Mouse (Mus musculus): ENCODE results near the gene S100a5.

Gene S100a5

DNA sequence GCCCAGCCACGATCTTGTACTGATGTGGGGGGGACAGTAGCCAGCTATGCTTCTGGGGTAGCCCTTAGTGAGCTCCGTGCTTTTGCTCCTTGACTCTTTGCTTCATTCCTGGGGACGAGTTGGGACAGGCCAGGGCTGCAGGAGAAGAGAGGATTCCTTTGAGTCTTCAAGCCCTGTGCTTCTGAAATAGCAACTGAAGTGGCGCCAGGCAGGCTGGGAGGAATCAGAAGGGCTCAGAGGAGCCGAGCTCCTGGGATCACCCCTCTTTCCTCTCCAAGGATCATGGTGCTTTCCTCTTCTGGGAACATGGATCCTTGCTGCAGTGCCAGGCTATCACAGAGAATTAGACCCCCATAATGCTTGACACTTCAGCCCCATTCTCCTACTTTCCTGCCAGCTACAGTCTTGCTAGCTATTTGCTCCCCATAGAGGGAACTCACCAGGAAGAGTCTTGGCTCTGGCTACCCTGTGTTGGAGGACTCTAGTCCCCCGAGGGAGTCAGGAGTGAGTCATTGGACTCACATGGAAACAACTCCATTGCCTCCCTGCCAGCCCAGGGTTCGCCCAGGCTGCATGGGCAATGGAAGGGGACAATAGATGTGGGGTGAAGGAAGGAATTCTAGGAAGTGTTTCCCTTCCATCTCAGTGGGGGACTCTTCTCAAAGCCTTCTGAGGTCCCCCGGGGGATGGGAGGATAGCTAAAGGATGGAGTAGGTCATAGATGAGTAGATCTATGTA lies 7.7 kb upstream of the S100a5 start:
- DNase-seq (ENCODE audit: low spot score in 2 of 2) = no peak

- no peak for DNase-seq (ENCODE audit: low spot score in 2 of 2)
These were observed 6.7 kb upstream of the S100a5 start, which contains the start of gene Gm42674 for GRCm38 (mm10) chr3:90601486-90602110. Gm42674 (plus strand) TSS chr3:90601904.

- no peak for DNase-seq (ENCODE audit: low spot score in 2 of 2)
These were observed 4.7 kb upstream of the S100a5 start, which contains the start of gene S100a4 for GRCm38 (mm10) chr3:90603623-90604022. S100a4 (plus strand) TSS chr3:90603771.

GRCm38 (mm10) chr3:90604416-90604815 lies 3.9 kb upstream of the S100a5 start:
- peak in 1 of 2 experiments; percentile 24 for DNase-seq (ENCODE audit: low spot score in 2 of 2)

- DNase-seq (ENCODE audit: low spot score in 2 of 2) = no peak
These were observed 3.3 kb upstream of the S100a5 start for GRCm38 (mm10) chr3:90605049-90605448.

DNA sequence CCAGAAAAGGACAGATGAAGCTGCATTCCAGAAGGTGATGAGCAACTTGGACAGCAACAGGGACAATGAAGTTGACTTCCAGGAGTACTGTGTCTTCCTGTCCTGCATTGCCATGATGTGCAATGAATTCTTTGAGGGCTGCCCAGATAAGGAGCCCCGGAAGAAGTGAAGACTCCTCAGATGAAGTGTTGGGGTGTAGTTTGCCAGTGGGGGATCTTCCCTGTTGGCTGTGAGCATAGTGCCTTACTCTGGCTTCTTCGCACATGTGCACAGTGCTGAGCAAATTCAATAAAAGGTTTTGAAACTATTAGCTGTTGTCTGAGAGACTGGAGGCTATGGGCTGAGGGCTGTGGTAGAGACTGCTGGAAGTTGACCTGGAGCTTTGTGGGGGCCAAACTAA lies 2.6 kb upstream of the S100a5 start:
- no peak for DNase-seq (ENCODE audit: low spot score in 2 of 2)

- DNase-seq (ENCODE audit: low spot score in 2 of 2) = no peak
These were observed 2.1 kb upstream of the S100a5 start for GRCm38 (mm10) chr3:90606185-90606584.

- no peak for DNase-seq (ENCODE audit: low spot score in 2 of 2)
These were observed 962 bp upstream of the S100a5 start for GRCm38 (mm10) chr3:90607361-90607760.

DNA sequence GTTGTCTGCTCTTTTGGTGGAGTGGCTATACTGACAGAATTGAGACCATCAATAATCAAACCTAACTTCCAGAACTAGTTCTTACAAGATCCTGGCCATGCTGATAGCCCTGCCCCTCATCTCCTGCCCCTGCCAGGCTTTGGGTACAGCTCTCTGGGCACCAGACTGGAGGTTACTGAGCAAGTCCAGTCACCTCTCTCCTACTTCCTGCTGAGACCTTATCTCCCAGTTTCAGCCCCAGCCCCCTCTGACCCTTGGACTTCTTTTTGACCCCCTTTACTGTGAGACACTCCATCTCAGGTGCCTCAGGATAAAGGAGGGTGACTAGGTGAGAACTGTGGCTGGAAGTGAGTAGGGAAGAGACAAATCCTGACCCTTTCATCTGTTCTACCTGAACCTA lies 779 bp downstream of the S100a5 start:
- DNase-seq (ENCODE audit: low spot score in 2 of 2) = no peak

GRCm38 (mm10) chr3:90611494-90611893 lies 3.2 kb downstream of the S100a5 start:
- no peak for DNase-seq (ENCODE audit: low spot score in 2 of 2)

DNA sequence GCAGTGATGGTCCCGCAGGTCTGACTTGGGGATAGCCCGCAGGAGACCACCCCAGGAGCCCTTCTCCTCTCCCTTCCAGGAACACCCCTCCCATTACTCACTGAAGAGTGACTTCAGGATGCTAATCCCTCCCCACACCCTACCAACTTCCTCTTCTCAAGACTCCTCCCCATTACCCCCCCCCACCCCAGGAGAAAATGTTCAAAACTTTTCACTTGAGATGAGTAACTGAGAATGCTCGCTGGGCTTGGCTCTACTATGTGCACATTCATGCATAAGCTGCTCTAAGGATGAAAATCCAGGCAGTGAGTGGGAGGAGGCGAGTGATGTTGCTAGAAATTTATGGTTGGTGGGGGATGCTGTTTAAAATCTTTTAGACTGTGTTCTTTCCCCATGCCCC lies 3.7 kb downstream of the S100a5 start:
- no peak for DNase-seq (ENCODE audit: low spot score in 2 of 2)

GRCm38 (mm10) chr3:90612728-90613291 lies 4.5 kb downstream of the S100a5 start, which contains the start of gene S100a6:
S100a6 (plus strand) TSS chr3:90612882.
- peak in 1 of 2 experiments; percentile 42 for DNase-seq (ENCODE audit: low spot score in 2 of 2)

GRCm38 (mm10) chr3:90613461-90614147 lies 5.3 kb downstream of the S100a5 start:
- DNase-seq (ENCODE audit: low spot score in 2 of 2) = no peak

DNA sequence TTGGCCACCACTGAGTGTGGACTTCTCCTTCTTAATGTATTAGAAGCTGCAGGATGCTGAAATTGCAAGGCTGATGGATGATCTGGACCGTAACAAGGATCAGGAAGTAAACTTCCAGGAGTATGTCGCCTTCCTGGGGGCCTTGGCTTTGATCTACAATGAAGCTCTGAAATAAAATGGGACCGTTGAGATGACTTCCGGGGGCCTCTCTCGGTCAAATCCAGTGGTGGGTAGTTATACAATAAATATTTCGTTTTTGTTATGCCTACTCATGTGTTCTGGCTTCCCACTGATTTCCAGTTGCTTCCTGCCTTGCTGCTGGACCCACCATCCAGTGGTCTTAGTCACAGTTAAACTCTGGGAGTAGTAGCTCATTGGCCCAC lies 5.8 kb downstream of the S100a5 start:
- DNase-seq (ENCODE audit: low spot score in 2 of 2) = no peak

GRCm38 (mm10) chr3:90614611-90615251 lies 6.4 kb downstream of the S100a5 start:
- no peak for DNase-seq (ENCODE audit: low spot score in 2 of 2)

DNA sequence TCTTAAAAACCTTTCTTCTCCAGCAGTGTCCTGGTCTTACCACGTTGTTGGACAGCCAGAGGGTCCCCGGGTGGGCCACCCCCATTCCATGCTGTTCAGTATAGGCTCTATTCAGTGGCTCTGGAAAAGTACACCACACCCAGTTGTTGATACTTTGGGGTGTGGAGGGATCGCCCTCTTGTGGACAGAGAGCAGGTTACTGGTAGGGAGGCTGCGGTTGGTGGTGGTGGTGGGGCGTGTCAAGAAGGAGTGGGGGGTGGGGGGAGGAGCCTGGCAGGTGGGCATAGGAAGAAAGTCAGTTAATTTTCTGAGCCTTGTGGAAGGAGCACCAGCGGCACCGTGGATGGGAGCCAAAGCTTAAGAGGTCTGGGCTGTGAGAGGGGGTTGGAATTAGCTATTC lies 7.1 kb downstream of the S100a5 start:
- DNase-seq (ENCODE audit: low spot score in 2 of 2) = peak in 1 of 2 experiments; percentile 55

- DNase-seq (ENCODE audit: low spot score in 2 of 2) = no peak
These were observed 7.6 kb downstream of the S100a5 start for GRCm38 (mm10) chr3:90615911-90616310.

GRCm38 (mm10) chr3:90617586-90617985 lies 9.3 kb downstream of the S100a5 start:
- no peak for DNase-seq (ENCODE audit: low spot score in 2 of 2)

DNA sequence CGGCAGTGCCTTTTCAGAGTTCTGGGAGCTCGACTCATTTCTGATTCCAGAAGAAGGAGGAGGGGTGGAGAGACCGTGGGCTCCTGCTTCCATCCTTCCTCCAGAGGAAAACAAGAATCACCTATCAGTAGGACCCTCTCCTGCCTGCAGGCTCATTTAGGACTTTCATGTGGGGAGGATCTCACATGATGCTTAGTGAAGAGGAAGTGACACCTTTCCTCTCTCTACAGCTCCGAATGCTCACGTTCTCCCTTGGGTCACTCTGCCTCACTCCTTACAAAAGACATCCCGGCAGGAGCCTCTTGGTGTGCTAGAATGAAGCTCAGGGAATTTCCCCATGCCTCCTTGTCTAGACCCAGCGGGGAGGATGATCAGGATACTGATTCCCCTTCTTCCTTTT lies 13.2 kb downstream of the S100a5 start:
- DNase-seq (ENCODE audit: low spot score in 2 of 2) = no peak

DNA sequence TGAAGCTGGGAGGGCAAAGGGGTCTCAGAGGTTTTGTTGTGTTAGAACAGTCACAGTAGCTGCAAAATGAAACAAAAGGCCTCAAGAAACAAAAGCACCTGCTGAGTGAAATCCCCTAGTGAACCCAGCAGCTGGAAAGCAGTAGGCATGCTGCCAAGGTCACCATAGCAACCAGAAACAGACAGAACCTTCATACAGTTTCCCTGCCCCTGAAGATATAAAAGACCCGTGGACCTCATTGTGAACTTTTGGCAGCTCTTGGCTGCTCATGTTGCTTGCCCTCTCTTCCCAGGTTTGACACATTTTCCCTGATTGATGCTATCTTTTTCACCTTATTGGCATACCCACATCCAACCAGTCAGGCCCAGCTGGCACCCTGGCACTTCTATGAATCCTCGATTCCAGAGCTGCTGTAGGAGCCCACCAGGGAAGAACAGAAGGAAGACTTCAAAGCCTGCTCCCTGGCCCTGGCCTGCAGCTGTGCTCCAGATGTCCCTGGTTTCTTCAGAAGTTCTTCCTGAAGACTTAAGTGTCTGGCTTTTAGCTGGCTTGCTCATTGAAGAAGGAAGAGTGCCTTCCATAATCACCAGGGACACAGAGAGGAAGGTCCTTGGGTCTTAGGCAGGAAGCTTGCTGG lies 15.2 kb downstream of the S100a5 start:
- peak in 1 of 2 experiments; percentile 47 for DNase-seq (ENCODE audit: low spot score in 2 of 2)

- DNase-seq (ENCODE audit: low spot score in 2 of 2) = no peak
These were observed 17.2 kb downstream of the S100a5 start for GRCm38 (mm10) chr3:90625496-90625895.
